Mouse (Mus musculus): ENCODE results near the gene Insm1.

Gene Insm1

DNA sequence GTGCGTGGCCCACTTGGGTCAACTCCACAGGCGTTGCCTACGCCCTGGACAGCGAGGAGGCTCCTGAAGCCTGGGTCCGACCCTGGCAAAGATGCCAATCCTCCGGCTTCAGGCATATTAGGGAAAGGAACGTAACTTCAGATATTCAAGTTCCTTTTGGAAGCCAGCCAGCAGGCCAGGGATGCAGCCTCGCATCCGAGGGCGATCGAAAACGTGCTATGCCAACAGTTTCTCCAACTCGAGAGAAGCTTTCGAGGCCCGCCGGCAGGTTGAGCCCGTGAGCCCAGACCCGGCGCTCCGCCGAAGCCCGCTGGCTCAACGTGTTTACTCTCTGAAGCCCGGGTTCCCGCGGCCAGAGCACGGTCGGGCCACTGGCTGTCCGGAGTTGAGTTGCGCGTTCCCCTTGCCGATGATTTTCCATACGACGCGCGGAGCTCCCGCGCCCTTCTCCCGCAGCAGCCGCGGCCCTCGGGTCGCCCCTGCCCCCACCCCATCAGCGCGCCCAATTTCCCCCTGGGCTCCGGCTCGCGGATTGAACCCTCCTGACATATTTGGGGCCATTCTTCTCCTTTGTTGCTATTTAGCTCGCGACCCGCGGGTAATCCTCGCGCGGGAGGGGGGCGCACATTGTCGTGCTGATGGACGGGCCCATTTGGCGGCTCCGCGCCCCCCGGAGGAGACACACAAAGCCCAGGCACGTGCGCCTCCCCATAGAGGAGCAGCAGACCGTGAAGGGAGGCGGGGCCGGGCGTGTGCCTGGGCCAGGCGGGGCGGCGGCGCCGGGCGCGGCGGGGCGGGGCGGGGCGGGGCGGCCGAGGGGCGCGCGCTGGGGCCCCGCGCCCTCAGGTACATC, at the start of gene Insm1:
Gene Insm1 (plus strand): TSS at position 846 of the 853 bp plus-strand sequence.
- peak; percentile 52 to 63 for DNase-seq (ENCODE audit: low spot score in 2 of 2)

DNA sequence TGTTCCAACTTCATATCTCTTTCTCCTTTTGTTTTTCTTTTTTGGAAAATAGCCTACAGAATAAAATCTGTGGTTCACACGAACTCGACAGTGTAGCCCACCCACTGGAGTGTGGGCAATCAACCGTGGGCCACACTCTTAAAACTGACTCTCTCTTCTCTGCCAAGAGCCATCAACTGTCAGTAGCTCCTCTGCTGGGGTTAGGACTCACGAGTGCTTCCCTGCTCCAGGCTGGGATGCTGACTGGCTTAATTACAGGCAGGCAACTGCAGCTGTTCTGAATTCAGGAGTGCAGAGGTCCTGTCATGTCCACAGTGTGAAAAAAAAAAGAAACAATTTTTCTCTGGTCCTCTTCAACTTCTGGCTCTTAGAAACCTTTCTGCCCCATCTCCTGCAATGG, 49.6 kb upstream of the Insm1 start:
- DNase-seq (ENCODE audit: low spot score in 2 of 2), result no peak

GRCm38 (mm10) chr2:146174173-146174572, 47.5 kb upstream of the Insm1 start:
- DNase-seq (ENCODE audit: low spot score in 2 of 2), result peak; percentile 17 to 61

DNA sequence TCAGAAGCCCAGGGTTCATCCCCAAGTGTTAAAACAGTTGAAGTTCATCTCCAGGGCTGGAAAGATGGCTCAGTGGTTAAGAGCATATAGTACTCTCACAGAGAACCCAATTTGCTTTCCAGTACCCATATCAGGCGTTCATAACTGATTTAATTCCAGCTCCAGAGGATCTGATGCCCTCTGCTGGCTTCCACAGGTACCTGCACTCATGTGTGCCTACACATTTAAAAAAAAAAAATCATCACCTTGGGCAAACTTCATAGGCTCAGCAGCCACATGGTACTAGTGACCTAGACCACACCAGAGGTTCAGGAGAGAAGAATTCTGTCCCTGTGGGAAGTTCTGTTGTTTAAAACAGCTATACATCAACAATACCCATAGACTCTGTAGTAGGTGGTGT, 43.0 kb upstream of the Insm1 start:
- no peak for DNase-seq (ENCODE audit: low spot score in 2 of 2)

DNA sequence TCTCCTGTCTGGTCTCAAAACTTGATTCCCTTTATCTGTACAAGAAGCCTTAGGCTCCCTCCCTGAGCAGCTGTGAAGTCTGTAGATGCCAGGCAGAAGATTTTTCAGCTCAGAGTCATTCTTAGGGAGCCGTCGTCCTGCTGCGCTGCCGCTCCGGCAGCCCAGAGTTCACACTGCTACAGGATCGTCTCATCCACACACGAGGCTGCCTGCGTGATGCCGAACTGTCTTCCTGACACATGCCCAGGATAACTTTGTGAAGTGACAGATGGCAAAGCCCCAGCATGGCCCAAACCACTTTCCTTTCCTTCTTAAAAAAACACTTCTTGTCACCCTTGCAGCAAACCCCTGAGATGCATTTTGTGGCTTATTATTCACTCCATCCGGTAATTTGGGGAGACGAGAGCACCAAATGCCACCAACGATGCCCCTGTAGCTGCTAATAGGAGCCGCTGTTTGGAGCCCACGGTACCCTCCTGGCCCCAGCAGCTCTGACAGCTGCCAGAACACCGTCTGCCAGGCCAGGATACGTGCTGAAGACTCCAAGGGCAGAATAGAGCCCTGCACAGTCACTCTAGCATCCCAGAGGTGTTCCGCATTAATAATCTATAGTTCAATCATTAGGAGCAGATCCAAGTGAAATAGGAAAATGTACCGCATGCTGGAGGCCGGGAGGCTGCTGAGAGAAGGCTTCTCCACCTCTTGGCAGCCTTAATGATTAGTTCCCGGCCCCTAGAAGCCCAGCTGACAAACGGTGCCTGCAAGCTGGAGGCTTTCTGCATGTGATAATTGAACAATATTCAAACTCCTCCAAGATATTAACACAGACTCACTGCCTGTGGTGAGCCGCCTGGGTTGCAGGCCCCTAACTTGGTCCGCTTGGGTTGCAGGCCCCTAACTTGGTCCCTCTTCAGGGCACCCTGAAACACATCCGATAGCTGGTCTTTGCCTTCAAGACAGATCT, 37.6 kb upstream of the Insm1 start:
- no peak for DNase-seq (ENCODE audit: low spot score in 2 of 2)

DNA sequence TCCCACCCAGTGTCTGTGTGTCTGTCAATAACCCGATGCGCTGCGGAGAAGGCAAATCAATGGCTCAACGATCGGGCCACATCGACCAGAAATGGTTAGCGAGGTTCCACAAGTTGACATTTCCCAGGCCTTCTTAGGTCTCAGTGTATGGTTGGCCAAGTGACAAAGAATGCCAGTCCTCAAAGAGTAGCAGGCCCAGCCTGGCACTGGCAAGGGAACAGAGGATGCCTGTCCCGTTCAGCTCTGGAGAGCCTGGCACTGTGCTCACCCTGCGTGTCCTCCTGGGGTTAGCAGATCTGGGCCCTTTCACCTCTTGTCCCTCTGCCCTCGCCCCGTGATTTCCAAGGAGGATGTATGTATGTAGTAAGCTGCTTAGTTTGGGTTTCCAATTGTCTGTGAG, 25.6 kb upstream of the Insm1 start:
- no peak for DNase-seq (ENCODE audit: low spot score in 2 of 2)

GRCm38 (mm10) chr2:146197947-146198346, 23.8 kb upstream of the Insm1 start:
- no peak for DNase-seq (ENCODE audit: low spot score in 2 of 2)

GRCm38 (mm10) chr2:146210968-146211367, 10.8 kb upstream of the Insm1 start:
- no peak for DNase-seq (ENCODE audit: low spot score in 2 of 2)

DNA sequence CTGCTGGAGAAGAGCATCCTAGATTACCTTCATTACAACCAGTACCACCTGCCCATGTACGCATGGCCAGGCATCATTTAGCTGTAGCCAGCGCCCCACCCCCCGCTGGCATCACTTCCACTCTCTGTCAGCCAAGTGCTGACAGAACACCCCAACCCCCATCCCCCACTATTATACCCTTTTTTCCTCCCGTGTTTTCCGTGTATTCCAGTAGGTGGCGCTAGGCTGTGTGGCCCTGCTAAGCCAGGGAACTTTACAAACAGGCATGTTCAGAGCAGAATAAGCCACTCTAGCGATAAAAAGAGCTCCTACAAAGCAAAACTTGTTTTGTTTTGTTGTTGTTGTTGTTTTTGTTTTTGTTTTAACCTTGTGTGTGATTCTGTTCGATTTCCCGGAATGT, 7.0 kb upstream of the Insm1 start:
- DNase-seq (ENCODE audit: low spot score in 2 of 2), result peak in 1 of 2 experiments; percentile 59

DNA sequence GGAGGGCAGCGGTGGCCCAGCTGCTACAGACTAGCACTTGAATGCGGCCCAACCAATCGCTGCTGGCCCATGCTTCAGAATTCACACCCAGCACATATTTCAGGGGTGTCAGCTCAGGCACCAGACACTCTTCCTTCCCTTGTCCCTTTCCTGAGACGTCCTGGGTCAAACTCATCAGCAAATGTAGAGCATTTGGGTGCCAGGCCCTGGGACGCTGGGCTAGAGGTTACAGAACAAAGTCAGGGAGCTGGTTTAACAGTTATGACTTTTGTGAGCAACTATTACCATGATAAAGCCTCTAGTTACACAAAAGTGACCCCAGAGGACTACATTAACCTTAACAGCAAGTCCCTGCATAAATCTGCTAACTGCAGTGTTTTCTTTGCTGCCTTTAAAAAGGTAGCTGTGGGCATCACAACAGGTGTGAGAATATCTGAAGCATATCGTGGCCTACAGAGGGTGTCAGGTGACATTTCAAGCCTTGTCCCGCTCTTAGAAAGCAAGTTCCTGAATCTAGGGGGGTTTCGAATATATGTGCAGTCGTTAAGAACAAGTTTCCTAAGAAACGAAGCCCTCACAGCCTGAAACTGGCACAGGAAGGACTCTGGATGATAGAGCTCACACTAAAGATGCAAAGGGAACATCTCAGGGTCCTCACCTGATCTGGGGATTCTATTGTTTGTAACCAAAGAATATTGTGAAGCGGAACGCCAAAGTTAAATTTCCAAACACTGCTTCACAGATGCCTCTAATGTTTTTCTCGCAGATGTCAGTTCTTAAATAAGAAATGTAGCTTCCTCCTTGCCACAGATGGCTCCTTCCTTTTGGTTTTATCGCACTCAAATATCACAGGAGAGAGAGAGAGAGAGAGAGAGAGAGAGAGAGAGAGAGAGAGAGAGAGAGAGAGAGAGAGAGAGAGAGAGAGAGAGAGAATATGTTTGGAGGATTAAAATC, 5.3 kb upstream of the Insm1 start:
- DNase-seq (ENCODE audit: low spot score in 2 of 2), result peak in 1 of 2 experiments; percentile 11

GRCm38 (mm10) chr2:146217227-146217980, 4.3 kb upstream of the Insm1 start:
- peak in 1 of 2 experiments; percentile 17 for DNase-seq (ENCODE audit: low spot score in 2 of 2)

DNA sequence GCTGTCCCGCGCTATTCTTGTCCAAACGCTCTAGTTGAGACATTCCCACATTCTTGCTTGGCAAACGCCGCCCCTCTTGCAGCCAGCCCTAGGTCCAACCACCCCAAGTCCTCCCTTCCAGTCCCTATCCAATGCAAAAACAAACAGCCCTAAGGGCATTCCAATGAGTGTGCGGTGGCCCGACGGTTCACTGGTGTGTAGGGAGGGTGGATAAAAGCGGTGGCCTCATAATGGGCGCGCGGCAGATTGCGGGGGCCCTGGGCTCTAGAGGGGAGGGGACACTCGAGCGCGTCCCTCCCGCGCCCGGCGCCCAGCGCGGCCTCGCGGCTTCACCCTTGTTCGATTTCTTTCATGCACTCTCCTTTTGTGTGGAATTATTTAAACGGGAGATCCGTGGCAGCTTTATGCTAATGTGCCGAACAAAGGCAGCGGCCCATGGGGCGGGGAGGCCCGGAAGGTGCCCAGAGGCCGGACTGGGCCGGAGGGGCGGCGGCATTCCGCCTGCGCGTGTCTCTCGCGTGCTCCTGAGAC, 3.5 kb upstream of the Insm1 start:
- no peak for DNase-seq (ENCODE audit: low spot score in 2 of 2)

DNA sequence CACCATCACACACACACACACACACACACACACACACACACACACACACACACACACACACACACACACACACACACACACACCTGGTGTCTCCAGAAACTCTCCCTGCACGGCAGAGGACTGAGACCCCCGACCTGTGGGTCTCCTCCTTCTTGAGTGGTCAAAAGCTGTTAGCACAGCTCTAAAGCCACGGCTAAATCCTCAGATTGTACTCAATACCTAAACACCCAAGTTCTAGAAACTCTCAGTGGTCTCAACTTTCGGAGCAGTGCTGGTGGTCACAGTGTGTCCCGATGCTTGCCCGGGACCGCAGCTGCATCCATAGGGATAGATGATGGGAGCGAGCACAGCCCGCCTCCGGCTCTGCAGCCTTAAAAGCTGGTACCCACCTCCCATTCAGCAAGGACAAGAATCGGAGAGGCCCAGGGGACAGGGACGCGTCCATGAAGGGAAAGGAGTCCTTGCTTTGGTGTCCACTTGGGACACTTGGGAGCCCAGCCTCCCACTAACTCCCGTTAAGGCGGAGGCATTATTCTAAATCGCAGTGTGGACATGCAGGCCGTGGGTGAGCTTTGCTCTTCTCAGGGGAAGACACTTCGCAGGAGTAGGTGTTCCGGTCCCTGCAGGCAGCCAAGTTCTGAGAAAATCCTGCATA, 2.7 kb upstream of the Insm1 start:
- DNase-seq (ENCODE audit: low spot score in 2 of 2), result peak; percentile 24 to 50

GRCm38 (mm10) chr2:146219791-146220190, 1.9 kb upstream of the Insm1 start:
- DNase-seq (ENCODE audit: low spot score in 2 of 2), result no peak

DNA sequence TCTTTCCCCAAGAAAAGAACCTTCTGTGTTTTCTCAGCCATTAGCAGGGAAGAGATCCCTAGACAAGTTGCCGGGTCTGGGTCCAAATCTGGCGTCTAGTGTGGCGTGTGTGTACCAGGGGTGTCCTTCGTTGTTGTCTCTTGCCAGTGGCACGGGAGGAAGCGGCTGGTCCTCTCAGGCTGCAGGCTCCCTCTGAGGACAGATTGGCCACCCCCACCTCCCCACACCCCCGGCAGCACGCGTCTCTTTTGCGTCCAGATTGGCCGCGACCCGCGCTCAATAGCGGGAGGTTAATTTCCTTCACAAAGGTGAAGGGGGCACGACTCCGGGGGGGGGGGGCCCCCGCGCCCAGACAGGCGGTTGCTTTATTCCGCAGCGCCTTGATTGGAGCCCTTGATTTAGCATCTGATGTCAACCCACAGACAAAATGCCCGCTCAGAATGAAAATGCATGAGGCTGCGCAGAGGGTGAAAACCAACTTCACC, 1.1 kb upstream of the Insm1 start:
- DNase-seq (ENCODE audit: low spot score in 2 of 2), result no peak

DNA sequence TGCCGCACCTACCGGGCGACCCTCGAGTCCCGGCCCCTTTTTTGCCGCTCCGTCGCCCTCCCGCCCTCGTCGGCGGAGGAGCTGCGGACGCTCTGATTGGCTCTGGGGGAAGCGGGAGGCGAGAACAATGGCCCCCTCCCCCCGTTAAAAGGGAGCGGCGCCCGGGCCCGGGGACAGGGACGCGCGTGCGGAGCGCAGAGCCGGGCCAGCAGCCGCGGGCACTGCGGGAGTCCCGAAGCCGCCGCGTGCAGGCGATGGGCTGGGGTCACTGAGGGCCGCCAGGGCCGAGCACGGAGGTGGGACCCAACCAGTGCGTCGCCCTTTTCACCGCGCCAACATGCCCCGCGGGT, 183 bp downstream of the Insm1 start:
- DNase-seq (ENCODE audit: low spot score in 2 of 2), result peak; percentile 35 to 52

DNA sequence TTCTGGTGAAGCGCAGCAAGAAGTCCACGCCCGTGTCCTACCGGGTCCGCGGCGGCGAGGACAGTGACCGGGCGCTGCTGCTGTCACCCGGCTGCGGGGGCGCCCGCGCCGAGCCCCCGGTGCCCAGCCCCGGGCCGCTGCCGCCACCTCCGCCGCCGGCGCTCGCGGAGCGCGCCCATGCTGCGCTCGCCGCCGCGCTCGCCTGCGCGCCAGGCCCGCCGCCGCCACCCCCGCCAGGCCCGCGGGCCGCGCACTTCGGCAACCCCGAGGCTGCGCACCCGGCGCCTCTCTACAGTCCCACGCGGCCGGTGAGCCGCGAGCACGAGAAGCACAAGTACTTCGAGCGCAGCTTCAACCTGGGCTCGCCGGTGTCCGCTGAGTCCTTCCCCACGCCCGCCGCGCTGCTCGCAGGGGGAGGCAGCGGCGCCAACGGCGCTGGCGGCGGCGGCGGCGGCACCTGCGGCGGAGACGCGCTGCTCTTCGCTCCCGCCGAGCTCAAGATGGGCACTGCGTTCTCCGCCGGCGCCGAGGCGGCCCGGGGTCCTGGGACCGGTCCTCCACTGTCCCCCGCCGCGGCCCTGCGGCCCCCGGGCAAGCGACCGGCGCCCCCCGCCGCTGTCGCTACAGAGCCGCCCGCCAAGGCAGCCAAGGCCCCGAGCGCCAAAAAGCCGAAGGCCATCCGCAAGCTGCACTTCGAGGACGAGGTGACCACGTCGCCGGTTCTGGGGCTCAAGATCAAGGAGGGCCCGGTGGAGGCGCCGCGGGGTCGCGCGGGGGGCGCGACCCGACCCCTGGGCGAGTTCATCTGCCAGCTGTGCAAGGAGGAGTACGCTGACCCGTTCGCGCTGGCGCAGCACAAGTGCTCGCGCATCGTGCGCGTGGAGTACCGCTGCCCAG, 806 bp downstream of the Insm1 start:
- peak; percentile 34 to 42 for DNase-seq (ENCODE audit: low spot score in 2 of 2)

DNA sequence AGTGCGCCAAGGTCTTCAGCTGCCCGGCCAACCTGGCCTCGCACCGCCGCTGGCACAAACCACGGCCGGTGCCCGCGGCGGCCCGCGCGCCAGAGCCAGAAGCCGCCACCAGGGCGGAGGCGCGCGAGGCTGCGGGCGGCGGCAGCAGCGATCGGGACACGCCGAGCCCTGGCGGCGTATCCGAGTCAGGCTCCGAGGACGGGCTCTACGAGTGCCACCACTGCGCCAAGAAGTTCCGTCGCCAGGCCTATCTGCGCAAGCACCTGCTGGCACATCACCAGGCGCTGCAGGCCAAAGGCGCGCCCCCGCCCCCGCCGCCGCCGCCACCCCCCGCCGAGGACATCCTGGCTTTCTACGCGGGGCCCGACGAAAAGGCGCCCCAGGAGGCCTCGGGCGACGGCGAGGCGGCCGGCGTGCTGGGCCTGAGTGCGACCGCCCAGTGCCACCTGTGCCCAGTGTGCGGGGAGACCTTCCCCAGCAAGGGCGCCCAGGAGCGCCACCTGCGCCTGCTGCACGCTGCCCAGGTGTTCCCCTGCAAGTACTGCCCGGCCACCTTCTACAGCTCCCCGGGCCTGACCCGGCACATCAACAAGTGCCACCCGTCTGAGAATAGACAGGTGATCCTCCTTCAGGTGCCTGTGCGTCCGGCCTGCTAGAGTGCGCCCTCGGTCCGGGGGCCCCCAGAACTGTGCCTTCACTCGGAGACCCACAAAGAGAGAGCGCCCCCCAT, 1.6 kb downstream of the Insm1 start:
- peak in 1 of 2 experiments; percentile 36 for DNase-seq (ENCODE audit: low spot score in 2 of 2)

Measured in frontal cortex, postnatal 36 days (tissue).